Mouse (Mus musculus): ENCODE data around the gene Scyl2.

Gene Scyl2

GRCm38 (mm10) chr10:89597275-89597674 is 88.8 kb downstream of the Scyl2 start:
- DNase-seq (ENCODE audit: low read depth in 2 of 2, low spot score in 2 of 2) = no peak

- no peak for DNase-seq (ENCODE audit: low read depth in 2 of 2, low spot score in 2 of 2)
Measured at GRCm38 (mm10) chr10:89595935-89596334, 90.2 kb downstream of the Scyl2 start.

GRCm38 (mm10) chr10:89595514-89595913 is 90.6 kb downstream of the Scyl2 start:
- DNase-seq (ENCODE audit: low read depth in 2 of 2, low spot score in 2 of 2) = no peak

- no peak for DNase-seq (ENCODE audit: low read depth in 2 of 2, low spot score in 2 of 2)
Measured at GRCm38 (mm10) chr10:89594309-89594708, 91.8 kb downstream of the Scyl2 start.

- no peak for DNase-seq (ENCODE audit: low read depth in 2 of 2, low spot score in 2 of 2)
Measured at GRCm38 (mm10) chr10:89592797-89593196, 93.3 kb downstream of the Scyl2 start.

- DNase-seq (ENCODE audit: low read depth in 2 of 2, low spot score in 2 of 2) = no peak
Measured at GRCm38 (mm10) chr10:89589877-89590276, 96.2 kb downstream of the Scyl2 start.
